Mouse (Mus musculus) B cell, adult 2 months (primary cell): ENCODE data around the gene Megf9.

Source experiments
- DNase-seq, 2 experiments: peaks; one replicate each; pipeline ENCODE4 v3.0.0; 2022

Megf9 gene

GRCm38 (mm10) chr4:70534891-70535269, at the start of gene Megf9:
TSS of gene Megf9 (minus strand) at chr4:70534995.
- peak; percentile 95 to 96 for DNase-seq

- peak in 1 of 2 experiments; percentile 2 for DNase-seq
These were observed 44.9 kb upstream of the Megf9 start for GRCm38 (mm10) chr4:70579654-70580053.

GRCm38 (mm10) chr4:70578301-70578700, 43.5 kb upstream of the Megf9 start:
- DNase-seq: no peak

GRCm38 (mm10) chr4:70576096-70576495, 41.3 kb upstream of the Megf9 start:
- no peak for DNase-seq

- DNase-seq: no peak
These were observed 39.1 kb upstream of the Megf9 start for GRCm38 (mm10) chr4:70573926-70574325.

GRCm38 (mm10) chr4:70553888-70554287, 19.1 kb upstream of the Megf9 start:
- DNase-seq: no peak

GRCm38 (mm10) chr4:70553230-70553797, 18.5 kb upstream of the Megf9 start:
- DNase-seq: no peak

GRCm38 (mm10) chr4:70552120-70552519, 17.3 kb upstream of the Megf9 start:
- DNase-seq: no peak

GRCm38 (mm10) chr4:70547411-70548148, 12.8 kb upstream of the Megf9 start:
- no peak for DNase-seq

GRCm38 (mm10) chr4:70545869-70546542, 11.2 kb upstream of the Megf9 start:
- no peak for DNase-seq

GRCm38 (mm10) chr4:70544390-70544789, 9.6 kb upstream of the Megf9 start:
- no peak for DNase-seq

- DNase-seq: no peak
These were observed 7.6 kb upstream of the Megf9 start for GRCm38 (mm10) chr4:70542387-70542786.

- DNase-seq: no peak
These were observed 5.9 kb upstream of the Megf9 start for GRCm38 (mm10) chr4:70540743-70541142.

GRCm38 (mm10) chr4:70536661-70537580, 2.1 kb upstream of the Megf9 start:
- DNase-seq: no peak

GRCm38 (mm10) chr4:70535711-70536311, 1.0 kb upstream of the Megf9 start:
- DNase-seq: peak in 1 of 2 experiments; percentile 17

- DNase-seq: no peak
These were observed 494 bp upstream of the Megf9 start for GRCm38 (mm10) chr4:70535289-70535688.

- peak; percentile 26 to 35 for DNase-seq
These were observed 511 bp downstream of the Megf9 start for GRCm38 (mm10) chr4:70534078-70534890.

GRCm38 (mm10) chr4:70533056-70533805, 1.6 kb downstream of the Megf9 start:
- DNase-seq: peak in 1 of 2 experiments; percentile 4

GRCm38 (mm10) chr4:70531021-70531420, 3.8 kb downstream of the Megf9 start:
- DNase-seq: no peak

- no peak for DNase-seq
These were observed 6.2 kb downstream of the Megf9 start for GRCm38 (mm10) chr4:70528622-70529021.

GRCm38 (mm10) chr4:70523346-70523745, 11.4 kb downstream of the Megf9 start:
- no peak for DNase-seq
